Mouse (Mus musculus) lung, adult 2 months (tissue): ENCODE data around the gene Plcxd1.

Experiments
- CTCF ChIP-seq: fragments of 200-500 bp; IDR thresholded peaks from 2 replicates; pipeline ENCODE4 v1.5.1; 2011; ENCODE audit warnings: mild to moderate bottlenecking, low read length, control low read depth; ENCODE audit not compliant: insufficient read depth
- POLR2A ChIP-seq: fragments of 200-500 bp; IDR thresholded peaks from 2 replicates; pipeline ENCODE4 v1.6.1; 2011; ENCODE audit warnings: low read depth, mild to moderate bottlenecking, control low read depth, low read length, borderline replicate concordance; ENCODE audit errors: extremely low read depth

DNA sequence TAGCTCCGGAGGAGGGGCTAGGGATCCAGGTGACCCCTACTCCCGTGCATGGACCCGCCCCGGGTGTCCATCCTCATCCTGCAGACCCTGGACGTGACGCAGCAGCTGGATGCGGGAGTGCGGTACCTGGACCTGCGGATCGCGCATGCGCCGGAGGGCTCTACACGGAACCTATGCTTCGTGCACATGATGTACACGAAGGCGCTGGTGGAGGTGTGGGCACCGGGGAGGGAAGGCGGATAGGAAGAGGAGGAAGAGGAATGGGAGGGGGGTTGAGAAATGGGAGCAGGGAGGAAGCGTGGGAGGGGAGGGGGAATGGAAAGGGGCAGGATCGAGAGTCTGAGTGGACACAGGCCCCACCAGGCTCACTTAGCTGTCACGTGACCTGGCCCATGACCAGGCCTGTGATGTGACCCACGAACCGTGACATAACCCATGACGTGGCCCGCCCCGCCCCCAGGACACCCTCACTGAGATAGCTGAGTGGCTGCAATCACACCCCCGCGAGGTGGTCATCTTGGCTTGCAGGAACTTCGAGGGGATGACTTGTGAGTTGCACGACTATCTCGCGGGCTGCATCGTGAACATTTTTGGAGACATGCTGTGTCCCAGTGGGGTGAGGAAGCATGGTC lies 2.1 kb downstream of the Plcxd1 start:
- TF ChIP-seq CTCF (no peak), POLR2A (no peak)
